Mouse (Mus musculus) erythroid progenitor cell, adult 5-6 weeks (primary cell): Measurements from ENCODE around the gene Inka1. TPM values are rescaled to one million over a fixed set of nuclear protein-coding genes. Genes with fewer than 3 reads are reported as not detected.

ENCODE experiments used
- ATAC-seq: replicated peaks from 2 replicates; pipeline ENCODE4 v1.8.0; 2016; ENCODE audit warnings: moderate number of reproducible peaks, mild to moderate bottlenecking, moderate TSS enrichment, inconsistent platforms; ENCODE audit not compliant: poor library complexity, low FRiP score, severe bottlenecking
- total RNA-seq, 2 experiments: library from RNA; stranded (forward) in 1 of 2; stranded (reverse) in 1 of 2; fragments of 150-400 nt in 1 of 2; fragments of 186-747, 209-891 nt in 1 of 2; gene quantifications; 2 replicates each; pipeline versions ENCODE4 v1.2.3 to v1.2.4; 2015 to 2017; ENCODE audit warnings: low replicate concordance in 2 of 2

Inka1 gene
- total RNA-seq, 2 experiments from 2014 or later, result 26.0 to 34.4 TPM

GRCm38 (mm10) chr9:107986376-107986775, 697 bp upstream of the Inka1 start:
- ATAC-seq, result peak; percentile 39

- 0 out of 2 replicates have a peak, but pooled peaks have one; percentile 2 for ATAC-seq
Observed at GRCm38 (mm10) chr9:107984754-107985055, 974 bp downstream of the Inka1 start.

- ATAC-seq, result no peak
Observed at GRCm38 (mm10) chr9:107984052-107984753, 1.5 kb downstream of the Inka1 start.

- no peak for ATAC-seq
Observed at GRCm38 (mm10) chr9:107983421-107983890, 2.2 kb downstream of the Inka1 start.

GRCm38 (mm10) chr9:107982681-107983346, 2.9 kb downstream of the Inka1 start, which contains the start of gene Gm20661:
Gm20661 (plus strand) TSS chr9:107983058.
- peak; percentile 56 for ATAC-seq

GRCm38 (mm10) chr9:107981684-107982605, 3.7 kb downstream of the Inka1 start:
- ATAC-seq, result no peak

GRCm38 (mm10) chr9:107978815-107979214, 6.9 kb downstream of the Inka1 start:
- ATAC-seq, result no peak

GRCm38 (mm10) chr9:107975399-107976386, 10.0 kb downstream of the Inka1 start, which contains the start of gene Uba7:
Uba7 (plus strand) TSS chr9:107975505.
- ATAC-seq, result peak; percentile 65

- ATAC-seq, result peak; percentile 64
Observed at GRCm38 (mm10) chr9:107974491-107975171, 11.0 kb downstream of the Inka1 start.

GRCm38 (mm10) chr9:107971690-107972541, 13.8 kb downstream of the Inka1 start:
- peak; percentile 74 for ATAC-seq

- ATAC-seq, result no peak
Observed at GRCm38 (mm10) chr9:107970311-107970710, 15.4 kb downstream of the Inka1 start.

GRCm38 (mm10) chr9:107968531-107968930, 17.1 kb downstream of the Inka1 start:
- ATAC-seq, result no peak

- ATAC-seq, result no peak
Observed at GRCm38 (mm10) chr9:107967437-107967836, 18.2 kb downstream of the Inka1 start.

GRCm38 (mm10) chr9:107966676-107967075, 19.0 kb downstream of the Inka1 start:
- no peak for ATAC-seq

GRCm38 (mm10) chr9:107964681-107965080, 21.0 kb downstream of the Inka1 start:
- ATAC-seq, result no peak

- ATAC-seq, result peak; percentile 81
Observed at GRCm38 (mm10) chr9:107963700-107964099, 22.0 kb downstream of the Inka1 start.

GRCm38 (mm10) chr9:107962916-107963315, 22.8 kb downstream of the Inka1 start:
- ATAC-seq, result no peak

- no peak for ATAC-seq
Observed at GRCm38 (mm10) chr9:107961881-107962280, 23.8 kb downstream of the Inka1 start.
